Mouse (Mus musculus): ENCODE measurements around the gene Atp1b4.
A peak's percentile ranks its signal among the peaks of the same experiment; 100 is the strongest.

GRCm38 (mm10) chrX:38334329-38335279 is 18.6 kb downstream of the Atp1b4 start:
- TF ChIP-seq CTCF (IDR thresholded peaks at IDR 0.05; ENCODE audit: low read depth, low read length) (peak; percentile 55), POLR2A (IDR thresholded peaks at IDR 0.05; ENCODE audit: extremely low read depth, insufficient read depth, low read length) (no peak)
